Mouse (Mus musculus) hindbrain, embryonic 13.5 days (tissue): Measurements from ENCODE around the gene Carmil2. TPM values are rescaled to one million over a fixed set of nuclear protein-coding genes. Genes with fewer than 3 reads are reported as not detected.

ENCODE experiments used
- polyA plus RNA-seq: library from polyadenylated mRNA; unstranded; fragments of >200 nt; fragmentation: Nextera tagmentation; extraction: Ambion mirVana; gene quantifications from 2 replicates; pipeline ENCODE4 v1.2.1, GENCODE M21; 2015

Carmil2 gene
- polyA plus RNA-seq, 1 experiment from 2014 or later, result 16.2 TPM

Other genes with a start within 250 kb of the Carmil2 start
- 170 and 181 TPM in 2 replicates for gene Tppp3, start 214.7 kb upstream of the Carmil2 start, polyA plus RNA-seq
- gene Zdhhc1, start 189.4 kb upstream of the Carmil2 start, polyA plus RNA-seq, result 30.9 and 34.3 TPM in 2 replicates
- gene Hsd11b2, start 167.5 kb upstream of the Carmil2 start, polyA plus RNA-seq, result 7.8 and 11.0 TPM in 2 replicates
- 201 and 203 TPM in 2 replicates for gene Atp6v0d1, start 120.2 kb upstream of the Carmil2 start, polyA plus RNA-seq
- gene Ripor1, start 81.0 kb upstream of the Carmil2 start, polyA plus RNA-seq, result 26.6 and 27.1 TPM in 2 replicates
- gene Ctcf, start 49.7 kb upstream of the Carmil2 start, polyA plus RNA-seq, result 114 and 120 TPM in 2 replicates
- gene Agrp, start 48.9 kb upstream of the Carmil2 start, polyA plus RNA-seq, result 0.43 and 1.2 TPM in 2 replicates
- 93.0 and 95.2 TPM in 2 replicates for gene Acd, start 14.8 kb downstream of the Carmil2 start, polyA plus RNA-seq
- gene Pard6a, start 14.9 kb downstream of the Carmil2 start, polyA plus RNA-seq, result 45.4 and 47.7 TPM in 2 replicates
- 0.16 and 0.28 TPM in 2 replicates for gene 4933405L10Rik, start 21.4 kb downstream of the Carmil2 start, polyA plus RNA-seq
- 12.8 TPM in 2 replicates for gene Enkd1, start 21.9 kb downstream of the Carmil2 start, polyA plus RNA-seq
- gene Gfod2, start 72.4 kb downstream of the Carmil2 start, polyA plus RNA-seq, result 90.7 and 94.2 TPM in 2 replicates
- gene Ranbp10, start 141.1 kb downstream of the Carmil2 start, polyA plus RNA-seq, result 11.5 and 14.3 TPM in 2 replicates
- 0.80 and 1.6 TPM in 2 replicates for gene Tsnaxip1, start 141.5 kb downstream of the Carmil2 start, polyA plus RNA-seq
- gene Cenpt, start 167.0 kb downstream of the Carmil2 start, polyA plus RNA-seq, result 59.7 and 61.1 TPM in 2 replicates
- gene Thap11, start 168.9 kb downstream of the Carmil2 start, polyA plus RNA-seq, result 58.7 and 60.6 TPM in 2 replicates
- gene Nutf2, start 174.3 kb downstream of the Carmil2 start, polyA plus RNA-seq, result 186 and 205 TPM in 2 replicates
- 49.3 and 50.3 TPM in 2 replicates for gene Edc4, start 194.6 kb downstream of the Carmil2 start, polyA plus RNA-seq
- 0.88 and 0.94 TPM in 2 replicates for gene Nrn1l, start 207.3 kb downstream of the Carmil2 start, polyA plus RNA-seq
- gene Pskh1, start 214.2 kb downstream of the Carmil2 start, polyA plus RNA-seq, result 12.4 and 13.1 TPM in 2 replicates
- 2.8 and 4.0 TPM in 2 replicates for gene Ctrl, start 247.6 kb downstream of the Carmil2 start, polyA plus RNA-seq